20 mouse cellular contexts compared by ENCODE assay signal in genomic region chr8:121885433-121885832, GRCm38 (mm10). TPM values are rescaled to one million over a fixed set of nuclear protein-coding genes. Genes with fewer than 3 reads are reported as not detected.
"Had no signal": no experiment of that assay in that cellular context is flagged by ENCODE, and none has a peak within 500 bp of the region (broad histone marks: within the 10 kb centered on the region; RNA-seq: fewer than 3 reads in every experiment).

No protein-coding gene starts in this region.

- H3K27me3 ChIP-seq: kidney, embryonic 15.5 days; liver, embryonic 15.5 days; megakaryocyte, embryonic 14.5 days; midbrain, embryonic 12.5 days; stomach, embryonic 15.5 days had no signal

- DNase-seq: kidney, adult 2 months; kidney, postnatal 14 days; lung, adult 2 months; right cerebral cortex, postnatal 14 days; thymus, adult 2 months; thymus, postnatal 25 days had no signal

- H3K4me2 ChIP-seq: kidney, embryonic 15.5 days; liver, embryonic 11.5 days; liver, embryonic 15.5 days; midbrain, embryonic 12.5 days; stomach, embryonic 15.5 days had no signal

- H3K4me3 ChIP-seq: kidney, embryonic 15.5 days; limb, embryonic 10.5 days; liver, embryonic 15.5 days; midbrain, embryonic 12.5 days; stomach, embryonic 15.5 days had no signal

- H3K4me1 ChIP-seq: limb, embryonic 10.5 days; midbrain, embryonic 12.5 days had no signal

- H3K9me3 ChIP-seq: kidney, embryonic 15.5 days; limb, embryonic 10.5 days; liver, embryonic 15.5 days; megakaryocyte, embryonic 14.5 days; midbrain, embryonic 12.5 days; stomach, embryonic 15.5 days had no signal

- H3K27ac ChIP-seq: kidney, embryonic 15.5 days; limb, embryonic 10.5 days; liver, embryonic 15.5 days; macrophage; midbrain, embryonic 12.5 days; stomach, embryonic 15.5 days had no signal

- ATAC-seq: lung, postnatal 0 days; midbrain, embryonic 16.5 days had no signal

- H3K9ac ChIP-seq: kidney, embryonic 15.5 days; liver, embryonic 15.5 days; midbrain, embryonic 12.5 days; stomach, embryonic 15.5 days had no signal

RNA-seq across cellular contexts. Expression of gene Car5a, which starts 59.3 kb away (rescaled TPM):
- total RNA-seq: left cerebral cortex, postnatal 10 days had no signal
- polyA plus RNA-seq: limb, embryonic 10.5 days; limb, embryonic 14.5 days; macrophage; testis, adult 2 months; thymus, adult 2 months; urinary bladder, adult 2 months had no signal
